Mouse (Mus musculus) thymus, adult 2 months (tissue): ENCODE measurements around the gene Cavin3.

Source experiments
- CTCF ChIP-seq: fragments of 200-500 bp; IDR thresholded peaks from 2 replicates; pipeline ENCODE4 v1.5.1; 2012; ENCODE audit warnings: mild to moderate bottlenecking, control low read depth, low read length, moderate library complexity, borderline replicate concordance; ENCODE audit not compliant: control insufficient read depth, poor library complexity, insufficient read depth; ENCODE audit errors: extremely low read depth
- POLR2A ChIP-seq: fragments of 200-500 bp; IDR thresholded peaks from 2 replicates; pipeline ENCODE4 v1.6.1; 2012; ENCODE audit warnings: mild to moderate bottlenecking, low read length, control low read depth, moderate library complexity; ENCODE audit not compliant: control insufficient read depth, poor library complexity, insufficient read depth; ENCODE audit errors: extremely low read depth

- no peak for TF ChIP-seq CTCF
- TF ChIP-seq POLR2A = no peak
Observed at GRCm38 (mm10) chr7:105520201-105520600, 38.1 kb upstream of the Cavin3 start.
